Mouse (Mus musculus) cerebral cortex, adult 2 months (tissue): ENCODE data around the gene Fbxw2.

Source experiments
- WGBS: fragments of 180-500 bp; shearing (Covaris S2); methylation state at CpG from one replicate; pipeline ENCODE4 v1.1.7; 2018; 5-methylcytosine and 5-hydroxymethylcytosine counted together

Fbxw2 gene

DNA sequence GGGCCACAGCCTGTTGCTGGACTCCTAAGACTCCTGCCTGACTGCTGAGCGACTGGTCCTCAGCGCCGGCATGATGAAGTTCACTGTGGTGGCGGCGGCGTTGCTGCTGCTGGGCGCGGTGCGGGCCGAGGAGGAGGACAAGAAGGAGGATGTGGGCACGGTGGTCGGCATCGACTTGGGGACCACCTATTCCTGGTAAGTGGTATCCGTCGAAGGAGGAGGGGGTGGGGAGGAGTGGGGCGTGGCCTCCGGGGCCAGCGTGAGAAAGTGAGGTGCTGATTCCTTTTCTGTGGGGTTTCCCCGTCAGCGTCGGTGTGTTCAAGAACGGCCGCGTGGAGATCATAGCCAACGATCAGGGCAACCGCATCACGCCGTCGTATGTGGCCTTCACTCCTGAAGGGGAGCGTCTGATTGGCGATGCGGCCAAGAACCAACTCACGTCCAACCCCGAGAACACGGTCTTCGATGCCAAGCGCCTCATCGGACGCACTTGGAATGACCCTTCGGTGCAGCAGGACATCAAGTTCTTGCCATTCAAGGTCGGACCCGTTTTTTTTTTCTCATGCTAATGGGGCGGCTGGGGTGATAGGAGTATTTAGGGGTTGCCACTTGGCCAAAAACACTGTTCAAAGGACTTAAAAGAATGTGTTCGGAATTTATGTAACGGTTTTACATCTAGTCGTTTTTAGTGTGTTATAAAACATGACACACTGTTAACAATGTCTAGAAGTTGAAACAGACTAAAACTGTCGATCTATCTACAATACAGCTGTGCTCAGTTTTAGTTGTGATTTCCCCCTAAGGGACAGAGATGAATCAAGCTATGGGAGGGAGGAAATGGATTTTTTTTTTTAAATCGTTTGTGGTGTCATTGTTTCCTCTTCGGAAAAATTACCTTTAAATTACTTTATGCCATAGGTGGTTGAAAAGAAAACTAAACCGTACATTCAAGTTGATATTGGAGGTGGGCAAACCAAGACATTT, 53.6 kb downstream of the Fbxw2 start:
- 2% methylated on average over 50 of the region's 50 CpGs for WGBS

GRCm38 (mm10) chr2:34771368-34772226, 54.5 kb downstream of the Fbxw2 start, which contains the start of gene Hspa5:
Gene Hspa5, plus strand, starts transcription at chr2:34771970.
- WGBS = under 1% methylated on average over 60 of the region's 60 CpGs

DNA sequence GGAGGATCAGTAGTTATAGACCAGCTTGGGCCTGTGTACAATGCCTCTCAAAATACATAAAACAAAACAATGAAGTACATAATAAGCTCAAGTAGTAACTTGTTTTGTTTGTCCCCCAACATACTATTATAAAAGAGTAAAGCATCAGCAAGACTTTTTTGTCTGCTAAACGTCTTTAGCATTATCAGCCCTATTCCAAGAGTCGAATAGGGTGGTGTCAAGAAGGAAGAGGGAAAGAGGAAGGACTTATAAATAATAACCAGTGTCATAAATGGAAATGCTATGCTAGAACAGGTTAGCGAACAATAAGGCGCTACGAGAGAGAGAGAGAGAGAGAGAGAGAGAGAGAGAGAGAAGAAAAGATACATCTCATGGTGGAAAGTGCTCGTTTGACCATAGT, 55.2 kb downstream of the Fbxw2 start:
- WGBS = 1% methylated on average over 6 of the region's 6 CpGs

- 82% methylated on average over 2 of the region's 2 CpGs for WGBS
Measured at GRCm38 (mm10) chr2:34770049-34770448, 56.1 kb downstream of the Fbxw2 start.

DNA sequence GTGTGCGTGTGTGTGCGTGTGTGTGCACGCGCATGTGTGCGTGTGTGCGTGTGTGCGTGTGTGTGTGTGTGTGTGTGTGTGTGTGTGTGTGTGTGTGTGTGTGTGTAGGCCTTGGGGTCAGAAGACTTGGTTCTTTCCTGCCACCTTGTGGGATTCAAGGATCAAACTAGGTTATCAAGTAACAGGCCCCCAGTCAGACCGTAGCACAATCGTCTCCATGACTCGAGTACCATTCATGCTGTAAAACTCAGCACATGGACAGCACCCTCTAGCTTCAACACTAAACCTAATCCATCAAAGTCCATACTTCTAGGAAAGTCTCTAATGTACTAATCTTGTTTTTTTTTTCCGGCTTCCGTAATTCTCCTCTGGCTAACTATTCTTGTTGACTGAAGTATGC, 61.3 kb downstream of the Fbxw2 start:
- 65% methylated on average over 12 of the region's 12 CpGs for WGBS

- WGBS = 74% methylated on average over 2 of the region's 2 CpGs
Measured at GRCm38 (mm10) chr2:34762872-34763271, 63.2 kb downstream of the Fbxw2 start.

DNA sequence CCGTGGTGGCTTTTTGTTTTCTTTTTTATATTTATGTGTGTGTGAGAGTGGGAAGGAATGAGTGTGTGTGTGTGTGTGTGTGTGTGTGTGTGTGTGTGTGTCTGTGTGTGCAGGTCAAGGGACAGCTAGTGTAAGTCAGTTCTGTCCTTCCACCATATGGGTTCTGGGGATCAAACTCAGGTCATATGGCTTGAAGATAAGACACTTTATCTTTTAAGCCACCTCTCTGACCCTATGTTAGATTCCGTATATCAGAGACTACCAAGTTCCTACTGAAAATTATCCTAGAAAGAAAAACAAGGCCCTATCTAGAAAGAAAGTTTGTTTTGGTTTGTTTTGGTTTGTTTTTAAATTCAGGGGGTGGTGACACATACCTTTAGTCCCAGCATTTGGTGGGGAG, 63.9 kb downstream of the Fbxw2 start:
- 84% methylated on average over 2 of the region's 2 CpGs for WGBS

DNA sequence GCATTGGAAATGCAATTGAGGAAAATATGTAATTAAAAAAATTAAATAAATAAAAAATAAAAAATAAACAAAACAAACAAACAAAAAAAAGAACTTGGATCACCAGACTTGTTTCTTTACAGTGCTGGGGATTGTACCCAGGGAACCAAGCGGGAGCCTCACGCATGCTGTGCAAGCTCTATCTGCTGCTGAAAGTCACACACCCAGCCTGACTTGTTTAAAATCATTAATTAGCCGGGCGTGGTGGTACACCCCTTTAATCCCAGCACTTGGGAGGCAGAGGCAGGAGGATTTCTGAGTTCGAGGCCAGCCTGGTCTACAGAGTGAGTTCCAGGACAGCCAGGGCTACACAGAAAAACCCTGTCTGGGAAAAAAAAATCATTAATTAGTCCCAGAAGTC, 64.8 kb downstream of the Fbxw2 start:
- WGBS = 92% methylated on average over 5 of the region's 5 CpGs

DNA sequence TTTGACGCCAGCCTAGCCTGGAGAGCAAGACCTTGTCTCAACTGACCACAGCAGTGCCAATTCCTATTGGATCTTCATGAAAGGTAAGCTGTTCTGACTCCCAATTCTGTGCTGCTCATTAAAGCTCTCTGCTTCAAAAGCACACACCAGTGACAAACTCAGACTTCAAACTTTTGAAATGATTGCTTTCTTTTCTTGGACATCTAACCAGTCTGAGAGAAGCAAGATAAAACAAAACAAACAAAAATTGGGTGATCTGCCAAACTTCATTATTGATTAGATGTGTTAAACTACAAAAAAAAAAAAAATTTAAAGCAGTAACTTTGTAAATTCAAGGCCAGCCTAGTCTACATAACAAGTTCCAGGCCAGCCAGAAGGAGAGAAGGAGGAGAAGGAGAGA, 68.8 kb downstream of the Fbxw2 start:
- 78% methylated on average over 1 of the region's 1 CpGs for WGBS

DNA sequence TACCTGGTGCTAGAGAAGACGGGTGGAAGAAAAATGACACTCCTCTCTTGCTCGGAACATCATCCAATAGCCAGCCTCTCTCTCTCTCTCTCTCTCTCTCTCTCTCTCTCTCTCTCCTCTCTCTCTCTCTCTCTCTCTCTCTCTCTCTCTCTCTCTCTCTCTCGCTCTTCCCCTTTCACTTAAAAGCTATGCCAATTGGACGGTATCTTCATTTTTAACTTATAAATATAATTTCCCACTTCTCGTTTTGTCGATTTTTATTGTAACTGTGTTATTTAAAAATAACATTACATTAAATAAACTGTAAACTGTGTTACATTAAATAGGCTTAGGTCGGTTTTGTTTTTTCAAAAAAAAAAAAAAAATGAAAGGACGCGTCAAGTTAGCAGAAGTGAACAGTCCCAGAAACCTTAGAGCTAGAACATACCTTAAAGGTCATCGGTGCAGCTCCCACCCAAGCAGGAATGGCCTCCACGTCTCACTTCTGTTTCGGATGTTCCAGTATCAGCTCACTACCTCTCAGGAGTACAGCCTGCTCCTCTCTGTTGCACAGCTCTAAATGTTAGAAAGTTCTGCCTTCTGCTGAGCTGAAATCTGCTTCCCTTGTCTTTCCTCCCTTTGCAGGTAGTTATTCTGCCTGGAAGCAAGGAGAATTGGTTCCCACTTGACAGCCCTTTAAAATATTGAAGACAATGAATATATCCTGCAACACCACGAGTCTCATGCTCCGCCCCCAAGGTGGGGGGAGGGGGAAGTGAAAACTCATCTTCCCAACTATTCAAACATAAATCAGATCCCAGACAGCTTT, 71.4 kb downstream of the Fbxw2 start, which contains the start of gene Gapvd1:
TSS of gene Gapvd1 (minus strand) at position 682 of the 808 bp plus-strand sequence.
- WGBS = under 1% methylated on average over 14 of the region's 14 CpGs
